Mouse (Mus musculus): ENCODE measurements around the gene Gm17657. TPM values are rescaled to one million over a fixed set of nuclear protein-coding genes. Genes with fewer than 3 reads are reported as not detected.

Gm17657 gene
- polyA plus RNA-seq, 1 experiment from 2014 or later, result not detected

Other genes starting within 250 kb of the Gm17657 start
- 0.71 and 1.1 TPM in 2 replicates for gene Pi16, start 232.0 kb downstream of the Gm17657 start, polyA plus RNA-seq (2016; fragmentation: Nextera tagmentation; extraction: Ambion mirVana)
- 338 and 391 TPM in 2 replicates for gene Mtch1, start 201.7 kb downstream of the Gm17657 start, polyA plus RNA-seq (2016; fragmentation: Nextera tagmentation; extraction: Ambion mirVana)
- 5.9 and 7.5 TPM in 2 replicates for gene Fgd2, start 188.7 kb downstream of the Gm17657 start, polyA plus RNA-seq (2016; fragmentation: Nextera tagmentation; extraction: Ambion mirVana)
- gene Pim1, start 58.9 kb downstream of the Gm17657 start, polyA plus RNA-seq (2016; fragmentation: Nextera tagmentation; extraction: Ambion mirVana), result 25.0 and 30.5 TPM in 2 replicates
- gene Tbc1d22b, start 147 bp upstream of the Gm17657 start, polyA plus RNA-seq (2016; fragmentation: Nextera tagmentation; extraction: Ambion mirVana), result 20.5 and 21.3 TPM in 2 replicates
- 1.3 and 2.5 TPM in 2 replicates for gene Tmem217, start 2.7 kb upstream of the Gm17657 start, polyA plus RNA-seq (2016; fragmentation: Nextera tagmentation; extraction: Ambion mirVana)
- gene Rnf8, start 65.2 kb upstream of the Gm17657 start, polyA plus RNA-seq (2016; fragmentation: Nextera tagmentation; extraction: Ambion mirVana), result 107 TPM in 2 replicates
- 2.8 and 3.3 TPM in 2 replicates for gene Gm28043, start 65.2 kb upstream of the Gm17657 start, polyA plus RNA-seq (2016; fragmentation: Nextera tagmentation; extraction: Ambion mirVana)
- 135 and 149 TPM in 2 replicates for gene Cmtr1, start 111.0 kb upstream of the Gm17657 start, polyA plus RNA-seq (2016; fragmentation: Nextera tagmentation; extraction: Ambion mirVana)
- gene Ccdc167, start 167.4 kb upstream of the Gm17657 start, polyA plus RNA-seq (2016; fragmentation: Nextera tagmentation; extraction: Ambion mirVana), result 16.4 and 16.8 TPM in 2 replicates

All from hindbrain, embryonic 10.5 days (tissue).